ENCODE assay signal across 8 mouse cellular contexts in genomic region chr1:140245465-140245864, GRCm38 (mm10). TPM values are rescaled to one million over a fixed set of nuclear protein-coding genes. Genes with fewer than 3 reads are reported as not detected.
A peak's percentile ranks its signal among the peaks of the same experiment; 100 is the strongest.
DNase-seq lines count a peak whose midpoint lies in the region; ATAC-seq and TF ChIP-seq lines count a peak whose summit lies in the region.

No protein-coding gene starts in this region.

- H3K36me3 ChIP-seq in ES-Bruce4 (ENCODE audit: control insufficient read depth, insufficient read depth, low read length, poor library complexity, severe bottlenecking) = no peaks in the 10 kb centered on the region
- H3K36me3 ChIP-seq in hindbrain, embryonic 15.5 days = no peaks in the 10 kb centered on the region
- H3K36me3 ChIP-seq in thymus, adult 2 months (ENCODE audit: control insufficient read depth, insufficient read depth, low read length) = no peaks in the 10 kb centered on the region

- H3K27me3 ChIP-seq in ES-Bruce4 (ENCODE audit: control insufficient read depth, insufficient read depth, low read length, poor library complexity, severe bottlenecking) = no peaks in the 10 kb centered on the region
- H3K27me3 ChIP-seq in hindbrain, embryonic 15.5 days = no peaks in the 10 kb centered on the region
- H3K27me3 ChIP-seq in thymus, adult 2 months (ENCODE audit: control insufficient read depth, insufficient read depth, low read length) = no peaks in the 10 kb centered on the region

- no peak overlapping the region for H3K27ac ChIP-seq in ES-Bruce4 (ENCODE audit: insufficient read depth, low read length)
- no peak overlapping the region for H3K27ac ChIP-seq in hindbrain, embryonic 15.5 days (replicated peaks)
- H3K27ac ChIP-seq in thymus, adult 2 months (ENCODE audit: control insufficient read depth, insufficient read depth, low read length) = no peak overlapping the region

- peak overlapping the region; percentile 97 for H3K4me3 ChIP-seq in ES-Bruce4 (ENCODE audit: low read depth, low read length)
- H3K4me3 ChIP-seq in hindbrain, embryonic 15.5 days = peak overlapping the region; percentile 60
- no peak overlapping the region for H3K4me3 ChIP-seq in thymus, adult 2 months (ENCODE audit: control insufficient read depth, insufficient read depth, low read length)

- peak; percentile 8 to 23 for DNase-seq in gastrocnemius, adult 8-10 months (ENCODE audit: low spot score in 2 of 2)
- DNase-seq in left cerebral cortex, adult 18-20 months (ENCODE audit: low spot score in 2 of 2) = peak; percentile 50 to 77
- peak; percentile 59 to 65 for DNase-seq in right cerebral cortex, postnatal 36 days (ENCODE audit: low spot score in 2 of 2)
- DNase-seq in thymus, adult 2 months = no peak

- H3K9me3 ChIP-seq in ES-Bruce4 (replicated peaks; ENCODE audit: control insufficient read depth, insufficient read depth, low read length, poor library complexity, severe bottlenecking) = no peaks in the 10 kb centered on the region
- H3K9me3 ChIP-seq in hindbrain, embryonic 15.5 days = no peaks in the 10 kb centered on the region

- 0 out of 2 replicates have a peak, but pooled peaks have one; percentile 42 for TF ChIP-seq EP300 in ES-Bruce4 (IDR thresholded peaks at IDR 0.05; ENCODE audit: insufficient read depth, low read depth, low read length)

- H3K9ac ChIP-seq in ES-Bruce4 (ENCODE audit: low read depth, poor library complexity, severe bottlenecking) = peak overlapping the region; percentile 41
- peak overlapping the region; percentile 64 for H3K9ac ChIP-seq in hindbrain, embryonic 15.5 days

- peak; percentile 59 for TF ChIP-seq POLR2A in ES-Bruce4 (IDR thresholded peaks at IDR 0.05; ENCODE audit: insufficient read depth, low read length)
- no peak for TF ChIP-seq POLR2A in thymus, adult 2 months (IDR thresholded peaks at IDR 0.05; ENCODE audit: control insufficient read depth, extremely low read depth, insufficient read depth, low read length, poor library complexity)

- H3K4me1 ChIP-seq in ES-Bruce4 (ENCODE audit: control insufficient read depth, insufficient read depth, low read length) = no peaks in the 10 kb centered on the region
- H3K4me1 ChIP-seq in hindbrain, embryonic 15.5 days (replicated peaks) = peaks cover 7% of the 10 kb centered on the region; the same call in 1 of the 2 replicates
- H3K4me1 ChIP-seq in thymus, adult 2 months (replicated peaks; ENCODE audit: control insufficient read depth, insufficient read depth, low read length) = no peaks in the 10 kb centered on the region

- ATAC-seq in common myeloid progenitor, adult 5-6 weeks (replicated peaks; ENCODE audit: low read depth, poor library complexity, severe bottlenecking) = 0 out of 2 replicates have a peak, but pooled peaks have one; percentile 25
- ATAC-seq in hindbrain, embryonic 15.5 days (ENCODE audit: low FRiP score, low read depth) = peak; percentile 99
- ATAC-seq in megakaryocyte, adult 5-6 weeks (ENCODE audit: poor library complexity, severe bottlenecking) = peak; percentile 34; the same call in 1 of the 2 replicates

- H3K4me2 ChIP-seq in hindbrain, embryonic 15.5 days = peak overlapping the region; percentile 82

- WGBS in hindbrain, embryonic 15.5 days = 0% methylated on average over 17 of the region's 17 CpGs
- 6% methylated on average over 17 of the region's 17 CpGs for WGBS in thymus, adult 2 months

- no peak for TF ChIP-seq CTCF in ES-Bruce4 (IDR thresholded peaks at IDR 0.05; ENCODE audit: low read depth, low read length)
- no peak for TF ChIP-seq CTCF in thymus, adult 2 months (IDR thresholded peaks at IDR 0.05; ENCODE audit: borderline replicate concordance, control insufficient read depth, extremely low read depth, insufficient read depth, low read length, poor library complexity)

RNA-seq across cellular contexts. Expression of gene Kcnt2, which starts 0.5 kb away (rescaled TPM):
- 2.3 and 2.4 TPM in 2 replicates for polyA plus RNA-seq in ES-Bruce4 (2011; ENCODE audit: insufficient read depth, insufficient read length, low read depth, missing spikeins)
- total RNA-seq in common myeloid progenitor, adult 5-6 weeks (2017) = not detected in 2 replicates
- total RNA-seq in gastrocnemius, adult 8-10 months (2022) = under 1 TPM; 0.29 to 0.54 (median 0.37) TPM
- 2.8 and 3.6 TPM in 2 replicates for polyA plus RNA-seq in hindbrain, embryonic 15.5 days (2015; fragmentation: Nextera tagmentation; extraction: Ambion mirVana)
- total RNA-seq in left cerebral cortex, adult 18-20 months (2021) = 10 to 100 TPM; 53.4 to 58.3 TPM
- total RNA-seq in megakaryocyte, adult 5-6 weeks (2015) = not detected in 2 replicates
- not detected in 2 replicates for total RNA-seq in megakaryocyte, adult 5-6 weeks (2017)
- polyA plus RNA-seq in thymus, adult 2 months (2012; rRNA removed) = 0.03 and 0.05 TPM in 2 replicates

Comparison
In these comparisons a context has a peak if more than half of its experiments do, and no peak if none do; other contexts are left out.
1. ATAC-seq: peak in every context shown above with its lines; median percentile 99 in hindbrain, embryonic 15.5 days; 34 in megakaryocyte, adult 5-6 weeks; 25 in common myeloid progenitor, adult 5-6 weeks.
2. RNA of gene Kcnt2, which starts 0.5 kb away (total RNA-seq): 53.4 to 58.3 TPM in left cerebral cortex, adult 18-20 months; 0.29 to 0.54 TPM in gastrocnemius, adult 8-10 months, not detected in common myeloid progenitor, adult 5-6 weeks and not detected in megakaryocyte, adult 5-6 weeks; every median in the first group is over 10 times any median in the second.